Mouse (Mus musculus): ENCODE measurements at regions not wholly inside any gene's neighbourhood (a gene's known extent, or its start where the extent isn't known, plus 50 kb on each side); places are given as distances from the start of the nearest gene placed in this dataset.

DNA sequence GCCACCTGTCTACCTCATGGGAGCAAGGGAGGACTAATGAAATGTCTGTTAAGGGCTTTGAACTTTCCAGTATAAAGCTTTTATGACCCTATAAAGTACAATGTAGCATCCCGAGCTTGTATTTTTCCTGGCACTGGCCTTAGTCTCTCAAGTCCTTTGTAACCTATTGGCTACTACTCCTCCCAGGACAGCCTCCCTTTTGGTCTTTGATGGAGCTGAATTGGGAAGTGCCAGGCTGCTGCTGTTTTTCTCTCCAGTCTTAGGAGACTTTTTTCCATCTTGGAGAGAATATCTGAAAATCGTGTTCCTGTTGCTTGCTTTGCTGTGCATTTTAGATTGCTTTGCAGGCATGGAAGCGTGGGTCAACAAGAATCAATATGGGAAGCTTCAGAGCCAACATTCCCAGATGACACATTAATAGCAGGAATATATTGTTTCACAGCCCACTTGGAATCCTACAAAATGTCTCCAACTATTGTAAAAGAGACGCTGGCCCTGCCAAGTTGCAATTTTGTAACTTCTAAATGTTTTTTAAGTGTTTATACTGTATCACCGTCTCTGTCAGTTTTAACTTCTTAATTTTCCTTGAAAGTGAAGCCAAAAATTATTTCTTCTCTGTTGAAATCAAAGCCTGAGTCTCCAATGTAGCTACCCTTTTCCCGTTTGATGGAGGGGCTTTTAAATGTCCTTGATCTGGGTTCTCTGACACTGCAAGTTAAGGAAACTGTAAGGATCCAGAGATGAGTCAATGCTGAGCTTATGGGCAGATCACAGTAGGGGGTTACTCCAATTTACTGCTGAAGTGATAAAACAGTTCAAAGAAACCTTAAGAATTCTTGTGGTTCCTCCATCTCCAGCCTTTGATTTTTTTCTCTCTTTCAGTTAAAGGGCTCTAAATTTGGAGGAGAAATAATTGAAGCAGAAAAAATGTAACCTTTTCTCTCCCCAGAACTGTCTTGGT is 603.3 kb downstream of the Ptprc start:
- intact Hi-C loops (cut with DNase I), result no loop called here

DNA sequence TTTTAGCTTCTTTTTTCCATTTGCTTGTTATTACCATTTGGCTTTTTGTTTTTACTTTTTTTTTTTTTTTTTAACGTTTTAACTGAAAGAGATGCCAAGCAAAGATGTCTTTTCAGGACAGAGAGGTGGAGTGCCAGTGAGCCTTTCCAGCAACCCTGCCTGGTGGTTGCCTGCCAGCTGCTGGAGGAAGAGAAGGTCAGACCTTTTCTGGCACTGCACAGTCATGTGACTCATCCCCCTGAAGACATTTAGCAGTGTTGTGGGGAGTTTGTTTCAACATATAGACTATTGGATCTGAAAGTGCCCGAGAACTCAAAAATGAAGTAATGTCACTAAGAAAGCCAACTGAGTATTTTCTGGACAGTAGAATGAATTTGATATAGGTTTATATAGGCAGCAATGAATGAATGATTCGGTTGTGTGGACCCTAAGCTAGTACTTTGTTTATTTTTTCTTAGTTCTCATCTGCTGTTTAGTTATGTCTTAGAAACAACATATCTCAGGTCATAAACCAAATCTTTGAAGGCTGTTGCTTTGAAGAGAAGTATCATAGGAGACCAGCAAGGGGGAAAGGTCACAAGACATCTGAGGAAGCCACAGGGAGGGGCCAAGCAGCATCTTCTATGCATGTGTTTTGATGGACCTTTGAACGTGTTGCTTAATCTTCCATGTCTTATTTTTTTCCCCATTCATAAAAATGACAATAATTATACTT is 604.2 kb downstream of the Ptprc start:
- intact Hi-C loops (cut with DNase I), result no loop called here

DNA sequence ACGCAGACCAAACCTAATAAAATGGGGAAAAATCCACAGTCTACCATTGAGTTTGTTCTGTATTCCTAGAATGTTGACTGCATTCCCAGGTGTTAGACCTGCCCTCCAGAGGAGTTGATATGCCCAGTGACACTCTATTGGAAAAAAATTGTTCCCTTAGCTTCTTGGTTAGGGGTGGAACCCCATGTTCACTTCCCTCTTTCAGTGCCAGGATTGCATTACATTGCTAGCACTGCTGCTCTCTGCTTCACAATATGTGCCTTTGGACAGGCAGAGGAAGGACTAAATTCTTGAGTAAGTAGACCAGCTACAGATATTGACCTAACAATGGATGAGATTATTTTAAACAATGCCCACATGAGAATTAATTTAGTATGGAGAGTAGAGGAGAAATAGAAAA is 607.3 kb upstream of the Nr5a2 start:
- intact Hi-C loops (cut with DNase I), result no loop called here

DNA sequence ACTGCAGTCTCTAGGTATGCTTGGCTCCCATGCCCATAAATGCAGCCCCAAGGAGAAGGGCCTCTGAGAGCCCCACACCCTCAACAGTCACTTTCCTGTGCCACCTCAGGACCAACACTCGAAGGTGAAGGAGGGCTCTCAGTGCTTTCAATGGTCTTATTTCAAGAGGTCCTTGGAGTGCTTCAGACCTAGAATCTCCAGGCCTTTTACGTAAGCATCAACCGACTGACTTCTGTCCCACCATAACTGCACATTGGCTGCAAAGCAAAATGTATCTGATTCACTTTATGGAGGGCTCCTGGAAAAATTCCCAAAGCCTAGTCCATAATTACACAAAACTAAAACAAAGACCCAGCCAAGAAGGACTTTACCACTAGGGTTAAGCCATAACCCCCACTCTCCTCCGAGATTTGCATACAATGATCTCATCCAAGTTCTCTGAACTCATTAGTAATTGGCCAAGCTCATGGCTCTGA is 605.4 kb upstream of the Nr5a2 start:
- intact Hi-C loops (cut with DNase I), result no loop called here

DNA sequence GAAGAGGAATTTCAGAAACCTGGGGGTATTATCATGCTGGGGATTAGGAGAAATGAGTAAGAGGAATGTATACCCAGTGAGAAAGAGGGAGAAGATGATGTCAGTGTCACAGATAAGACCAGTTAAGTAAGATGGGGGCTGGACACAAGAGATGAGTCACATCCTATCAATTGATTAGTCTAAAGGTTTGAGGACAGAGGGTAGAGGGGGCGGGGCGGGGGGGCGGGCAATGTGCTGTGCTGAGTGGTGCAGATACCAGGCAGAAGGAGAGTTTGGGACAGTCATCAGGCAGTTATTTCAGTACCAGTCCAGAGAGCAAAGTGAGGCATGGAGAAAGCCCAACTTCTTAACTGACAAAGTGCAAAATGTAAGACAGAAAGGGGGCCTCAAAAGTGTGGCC is 601.4 kb upstream of the Nr5a2 start:
- intact Hi-C loops (cut with DNase I), result no loop called here

DNA sequence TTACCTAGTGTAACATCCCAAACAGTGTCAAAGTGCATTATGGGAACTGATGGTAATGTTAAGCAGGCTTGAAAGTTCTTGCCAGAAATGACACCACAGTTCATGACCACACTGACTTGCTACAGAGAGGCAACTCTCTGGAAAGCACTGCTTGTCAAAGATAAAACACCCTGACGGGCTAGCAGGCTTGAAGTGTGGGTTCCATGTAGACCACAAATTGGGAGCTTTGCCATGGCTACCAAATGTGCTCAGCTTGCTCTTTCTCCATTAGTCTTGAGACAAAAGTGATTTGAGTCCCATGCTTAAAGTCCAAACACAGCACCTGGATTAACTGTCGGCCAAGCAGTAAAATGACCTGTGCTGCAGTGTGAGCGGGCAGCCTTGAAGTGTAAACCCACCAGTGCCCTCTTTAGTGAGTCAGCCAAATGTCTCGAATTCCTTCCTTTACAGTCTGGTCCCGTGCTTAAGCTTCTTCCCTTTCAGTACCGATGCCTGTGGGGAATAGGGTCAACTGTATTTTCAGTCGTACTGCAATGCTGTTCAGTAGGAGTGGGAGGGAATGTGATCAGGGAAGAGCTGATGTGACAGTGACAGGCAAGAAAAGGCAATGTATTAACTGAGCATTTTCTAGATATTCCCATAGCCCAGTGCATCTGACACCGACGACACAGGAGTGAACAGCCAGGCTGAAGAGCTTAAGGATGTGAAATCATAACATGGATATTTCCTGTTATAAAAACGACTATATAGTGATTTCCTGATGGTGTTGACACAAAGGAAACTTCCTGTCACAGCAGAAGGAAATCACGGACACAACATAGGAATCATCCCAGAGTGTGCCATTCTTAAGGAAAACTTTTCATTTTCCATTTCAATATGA is 600.4 kb upstream of the Nr5a2 start:
- intact Hi-C loops (cut with DNase I), result no loop called here

DNA sequence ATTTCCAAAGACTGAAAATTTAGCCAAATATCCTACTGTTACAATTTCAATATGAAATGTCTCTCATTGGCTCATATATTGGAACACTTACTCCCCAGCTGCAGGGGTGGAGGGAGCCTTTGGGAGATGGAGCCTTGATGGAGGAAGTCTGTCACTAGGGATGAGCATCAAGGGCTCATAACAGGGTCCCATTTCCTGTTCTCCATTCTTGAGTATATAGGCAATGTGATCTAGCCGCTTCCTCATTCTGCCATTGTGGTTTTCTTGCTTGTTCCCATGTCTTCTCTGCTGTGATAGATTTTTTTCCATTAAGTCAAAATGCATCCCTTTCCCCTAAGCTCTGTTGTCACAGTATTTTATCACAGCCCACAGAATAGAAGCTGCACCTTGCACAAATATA is 589.4 kb upstream of the Nr5a2 start:
- intact Hi-C loops (cut with DNase I), result no loop called here

DNA sequence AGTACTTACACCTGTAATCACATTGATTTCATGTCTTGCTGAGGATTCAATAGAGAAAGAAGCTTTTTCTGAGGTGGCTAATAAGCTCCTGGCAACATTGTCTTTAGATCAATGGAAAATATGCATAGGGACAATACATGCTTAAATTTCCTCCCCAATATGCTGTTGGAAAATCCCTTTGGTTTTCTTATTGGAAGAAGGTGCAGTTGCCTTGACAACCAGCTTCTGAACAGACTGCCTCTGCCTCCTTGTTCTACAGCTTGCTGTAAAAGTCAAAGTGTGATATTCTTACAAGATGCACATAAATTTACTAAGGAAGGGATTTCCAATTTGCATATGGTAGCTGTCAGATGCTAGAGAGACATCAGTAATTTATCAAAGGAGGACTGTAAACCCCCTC is 585.4 kb upstream of the Nr5a2 start:
- intact Hi-C loops (cut with DNase I), result no loop called here

DNA sequence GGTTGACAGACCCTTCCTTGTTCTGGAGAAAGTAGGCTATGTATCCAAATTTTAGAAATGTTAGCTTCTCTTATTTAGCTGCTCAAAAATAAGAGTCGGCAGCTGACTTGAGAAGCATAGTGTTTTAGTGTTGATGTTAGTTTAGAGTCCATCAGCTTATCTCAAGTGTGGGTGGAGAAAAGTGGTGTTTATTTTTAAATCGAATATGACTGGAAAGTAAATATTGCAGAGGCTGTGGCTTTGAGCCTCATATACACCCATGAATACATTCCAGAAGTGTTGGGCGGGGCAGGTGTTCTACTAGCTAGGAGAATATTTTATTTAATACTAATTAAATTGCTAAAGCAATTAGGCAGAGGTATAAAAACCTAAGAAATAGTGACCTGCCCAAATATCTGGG is 583.6 kb upstream of the Nr5a2 start:
- intact Hi-C loops (cut with DNase I), result no loop called here

DNA sequence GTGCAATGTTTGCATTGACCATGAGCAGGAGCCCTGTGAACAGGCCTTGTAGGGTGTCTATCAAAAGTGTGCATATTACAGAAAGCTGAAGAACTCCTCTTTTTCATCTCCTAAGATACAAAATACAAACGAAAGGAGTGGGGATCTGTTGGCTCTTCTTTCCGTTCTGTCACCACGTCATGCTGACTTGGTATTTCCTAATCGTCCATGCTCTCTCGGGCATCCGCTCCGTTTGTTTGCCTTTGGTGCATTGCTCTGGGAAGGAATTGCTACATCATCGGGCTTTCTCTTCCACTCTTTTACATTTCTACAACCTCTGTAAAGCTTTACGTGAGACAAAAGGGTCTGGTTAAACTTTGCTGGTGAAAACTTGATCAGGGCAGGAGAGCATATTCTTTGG is 581.2 kb upstream of the Nr5a2 start:
- intact Hi-C loops (cut with DNase I), result no loop called here

DNA sequence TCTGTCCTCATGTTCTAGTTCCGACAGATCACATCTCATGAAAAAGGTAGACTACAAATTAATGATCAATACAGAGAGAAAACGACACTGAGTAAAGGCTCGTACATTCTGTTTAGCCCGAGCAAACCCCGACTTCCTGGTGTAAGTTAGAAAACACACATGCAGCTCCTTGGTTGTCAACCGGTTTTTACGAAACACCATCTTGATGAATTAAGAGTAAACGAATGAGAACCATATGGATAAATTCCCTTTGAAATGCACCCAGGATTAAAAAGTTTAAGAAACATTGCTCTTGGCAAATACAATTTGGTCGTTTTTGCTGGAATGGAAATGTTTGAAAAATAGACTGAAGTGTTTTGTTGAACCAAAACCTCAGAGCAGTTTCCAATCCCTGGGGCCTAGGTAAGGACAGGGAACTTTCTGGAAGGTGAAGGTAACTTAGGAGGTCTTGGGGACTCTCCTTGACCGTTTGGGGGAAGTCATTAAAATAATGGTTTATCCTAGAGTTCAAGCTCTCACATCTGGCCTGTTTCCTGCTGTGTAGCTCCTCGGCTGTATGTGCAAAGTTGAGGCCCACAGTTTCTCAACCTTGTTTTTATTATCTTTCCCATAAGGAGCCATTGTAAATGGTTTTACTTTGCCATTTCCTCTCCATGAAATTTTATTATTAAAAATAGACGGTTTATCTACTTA is 579.3 kb upstream of the Nr5a2 start:
- intact Hi-C loops (cut with DNase I), result loop anchor here (10.0 kb wide), 1 partner anchor 215 kb away; no protein-coding TSS in a partner anchor

DNA sequence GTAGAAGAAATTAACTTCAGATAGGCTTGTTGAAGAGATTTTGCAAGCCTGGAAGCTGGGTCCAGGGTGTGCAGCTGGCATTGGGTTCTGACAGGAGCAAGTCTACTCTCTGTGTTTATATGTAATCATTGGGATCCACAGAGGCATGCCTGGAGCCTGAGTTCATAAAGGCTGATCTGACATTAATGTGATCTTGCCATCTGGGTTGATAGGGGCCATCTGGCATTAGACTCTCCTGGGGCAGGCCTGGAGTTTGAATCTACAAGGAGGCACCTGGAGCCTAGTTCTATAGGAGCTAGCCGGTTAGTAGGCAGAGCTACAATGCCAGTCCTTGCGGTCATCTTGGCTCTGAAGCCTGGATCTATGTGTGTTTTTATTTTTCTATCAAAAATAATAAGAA is 554.5 kb upstream of the Nr5a2 start:
- intact Hi-C loops (cut with DNase I), result no loop called here

DNA sequence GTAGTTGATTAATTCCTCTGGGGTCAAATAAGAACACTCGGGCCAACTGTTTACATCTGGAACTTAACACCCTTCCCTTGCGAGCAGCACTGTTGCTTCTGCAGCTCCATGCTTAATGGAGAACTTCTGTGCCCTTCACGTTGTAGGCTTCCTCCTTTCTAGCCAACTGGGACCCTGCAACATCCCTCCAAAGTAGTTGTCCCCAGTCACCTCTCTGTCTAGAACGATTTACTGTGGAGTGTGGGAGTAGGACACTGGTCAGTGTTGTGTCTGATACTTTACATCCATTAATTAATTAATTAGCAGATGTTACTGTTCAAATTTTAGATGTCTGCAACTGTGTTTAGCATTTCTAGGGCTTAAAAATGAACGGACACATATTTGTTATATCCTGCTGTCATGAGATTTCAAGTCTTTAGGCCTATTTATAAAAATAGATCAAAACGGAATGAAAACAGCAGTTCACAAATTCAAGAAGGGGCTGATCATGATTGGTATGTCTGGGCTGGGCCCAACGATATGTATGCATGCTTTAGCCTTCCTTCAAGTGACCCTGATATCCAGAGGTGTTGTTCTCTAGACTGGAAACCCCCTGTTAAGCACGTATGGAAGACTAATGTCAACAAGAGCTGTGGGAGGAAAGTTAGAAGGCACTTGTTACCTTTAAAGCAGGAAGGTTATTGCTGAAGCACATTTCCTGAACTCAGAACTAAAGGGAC is 543.6 kb upstream of the Nr5a2 start:
- intact Hi-C loops (cut with DNase I), result no loop called here

DNA sequence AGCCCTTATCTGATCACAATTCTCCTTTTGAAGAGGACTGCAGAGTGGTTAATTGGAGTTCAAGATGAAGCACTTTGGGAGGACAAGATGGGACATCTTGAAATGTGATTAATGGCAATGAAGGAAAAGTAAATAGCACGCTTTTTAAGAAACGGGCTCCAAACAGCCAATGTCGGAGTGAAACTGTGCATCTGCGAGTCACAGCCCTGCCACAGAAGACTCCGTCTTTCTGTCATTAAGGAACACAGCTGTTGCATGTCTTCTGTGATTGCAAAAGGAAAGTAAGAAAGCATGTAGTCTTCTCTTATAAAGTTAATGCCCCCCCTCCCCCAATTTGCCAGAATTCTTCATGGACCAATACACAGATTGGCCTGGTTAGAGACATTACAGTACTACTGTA is 528.0 kb upstream of the Nr5a2 start:
- intact Hi-C loops (cut with DNase I), result no loop called here

DNA sequence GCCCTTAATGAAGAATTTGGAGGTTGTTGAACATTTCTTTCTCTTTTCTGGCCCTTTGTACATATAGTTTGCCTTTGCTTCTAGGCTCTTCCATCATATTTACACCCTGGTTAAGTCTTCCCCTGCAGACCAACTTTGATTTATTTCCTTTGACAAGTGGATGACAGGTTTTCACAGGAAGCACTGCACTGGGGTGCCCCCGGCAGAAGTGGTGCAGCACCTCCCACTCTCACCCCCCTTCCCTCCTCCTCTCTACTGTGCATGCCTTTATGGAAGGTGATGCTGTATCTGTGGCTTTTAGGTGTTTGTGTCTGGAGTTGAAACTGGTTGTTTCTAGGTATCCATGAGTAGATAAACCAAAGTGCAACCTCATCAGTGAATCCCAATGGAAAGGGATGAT is 518.2 kb upstream of the Nr5a2 start:
- intact Hi-C loops (cut with DNase I), result no loop called here

DNA sequence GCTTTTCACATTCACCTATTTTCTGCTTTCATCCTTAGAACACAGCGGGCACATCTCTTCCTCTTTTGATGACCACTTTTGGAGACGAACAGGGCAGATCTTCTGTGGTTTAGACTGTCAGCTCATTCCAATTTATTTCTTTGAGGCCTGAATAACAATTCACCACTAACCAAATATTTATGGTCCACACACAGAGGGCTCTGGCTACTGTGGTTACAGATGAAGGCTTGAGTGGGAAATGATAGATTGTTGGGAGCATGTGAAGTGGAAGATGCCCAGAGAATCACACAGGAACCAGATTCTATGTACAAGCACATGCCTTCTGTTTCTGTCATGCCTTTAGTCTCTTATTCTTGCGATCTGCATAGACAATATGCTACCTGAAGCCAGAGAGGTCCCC is 517.0 kb upstream of the Nr5a2 start:
- intact Hi-C loops (cut with DNase I), result no loop called here

DNA sequence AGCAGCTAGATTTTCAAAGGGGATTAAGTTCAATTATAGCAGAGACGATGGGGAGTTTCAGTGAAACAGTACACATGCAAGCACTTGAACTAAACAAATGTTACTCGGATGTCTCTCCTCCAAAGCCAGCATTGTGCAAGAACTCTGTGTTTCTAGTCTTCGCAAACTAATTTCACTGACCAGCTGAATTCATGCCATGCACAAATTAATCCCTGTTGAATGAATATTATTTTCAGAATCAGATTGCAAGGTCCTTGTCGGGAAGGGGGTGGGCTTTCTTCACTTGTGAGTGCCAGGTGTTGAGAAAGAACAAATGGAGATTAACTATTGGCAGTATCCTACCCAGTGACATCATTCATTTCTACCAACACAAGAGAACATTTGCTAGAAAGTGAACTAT is 514.6 kb upstream of the Nr5a2 start:
- intact Hi-C loops (cut with DNase I), result no loop called here

DNA sequence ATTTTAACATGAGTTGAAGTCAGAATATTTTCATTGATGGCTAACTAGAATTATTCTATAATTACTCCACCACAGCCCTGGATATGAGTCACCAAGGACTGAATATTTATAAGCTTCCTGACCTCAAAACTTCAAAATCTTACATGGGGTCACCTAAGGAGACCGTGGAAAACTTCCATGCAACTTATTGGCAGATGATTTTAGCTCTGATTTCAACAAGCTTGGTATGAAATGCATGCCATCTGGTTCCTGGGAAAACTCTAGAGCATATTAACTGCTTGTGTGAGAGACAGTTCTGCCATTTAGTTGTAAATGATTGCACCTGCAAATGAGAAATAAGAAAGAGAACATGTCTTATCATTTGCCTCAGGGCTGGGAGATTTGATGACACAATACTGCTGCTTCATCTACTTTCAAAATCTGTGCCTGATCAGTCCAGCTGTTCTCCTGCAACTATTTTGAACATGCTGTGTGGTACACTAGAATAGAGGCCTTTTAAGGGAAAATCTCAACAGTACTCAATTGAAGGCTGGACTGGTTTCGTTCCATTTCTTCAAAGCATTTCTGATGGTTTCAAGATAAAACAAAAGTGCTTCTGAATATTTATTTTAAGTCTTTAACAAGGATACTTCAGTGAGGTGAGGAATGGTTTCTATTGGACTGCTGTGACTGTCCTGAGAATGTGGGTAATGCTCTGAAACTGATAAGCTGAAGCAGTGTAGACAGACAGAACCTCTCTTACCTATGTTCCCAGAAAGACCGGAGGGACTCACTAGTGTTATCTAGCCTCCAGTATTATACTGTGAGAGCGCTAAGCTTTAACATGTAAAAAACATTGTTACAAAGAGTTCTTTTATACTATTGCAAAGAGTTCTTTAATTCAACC is 513.8 kb upstream of the Nr5a2 start:
- intact Hi-C loops (cut with DNase I), result no loop called here

DNA sequence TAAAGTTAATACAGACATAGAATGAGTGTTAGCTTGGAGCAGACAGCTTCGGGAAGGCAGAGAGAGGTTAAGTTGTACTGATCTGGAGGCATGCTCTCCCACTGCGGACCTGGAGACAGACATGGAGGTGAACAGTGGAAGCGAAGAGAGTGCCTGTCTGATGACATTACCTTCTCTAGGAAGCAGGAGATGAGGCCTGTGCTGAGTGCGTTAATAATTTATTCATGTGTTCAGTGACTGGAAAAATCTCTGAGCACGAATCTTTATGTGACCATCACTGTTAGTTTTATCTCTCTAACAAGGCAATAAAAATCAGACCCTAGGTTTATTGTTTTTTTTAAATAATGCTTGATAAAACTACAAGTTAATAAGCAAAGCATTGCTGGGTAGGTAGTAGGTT is 504.7 kb upstream of the Nr5a2 start:
- intact Hi-C loops (cut with DNase I), result no loop called here
